Mouse (Mus musculus) liver, embryonic 16.5 days (tissue): ENCODE results near the gene Pcgf1. TPM values are rescaled to one million over a fixed set of nuclear protein-coding genes. Genes with fewer than 3 reads are reported as not detected.

Experiments
- ATAC-seq: fragments of 200-750 bp; cut with Nextera tagmentation; 2 replicates; pipeline ENCODE4 v1.8.0; 2017; ENCODE audit warnings: low read depth, mild to moderate bottlenecking, moderate number of reproducible peaks, moderate library complexity
- H3K27ac ChIP-seq: fragments of 300-500 bp; sonication (generic); 2 replicates; pipeline ENCODE4 v1.5.1; 2014; ENCODE audit warnings: mild to moderate bottlenecking, low read length
- H3K27me3 ChIP-seq: fragments of 300-500 bp; sonication (generic); 2 replicates; pipeline ENCODE4 v1.6.1; 2014; ENCODE audit warnings: low read depth, low read length, mixed read lengths; ENCODE audit not compliant: control insufficient read depth, insufficient read depth
- H3K36me3 ChIP-seq: fragments of 300-500 bp; sonication (generic); 2 replicates; pipeline ENCODE4 v1.6.1; 2014; ENCODE audit warnings: mild to moderate bottlenecking; ENCODE audit not compliant: control insufficient read depth, insufficient read depth
- H3K4me1 ChIP-seq: fragments of 300-500 bp; sonication (generic); 2 replicates; pipeline ENCODE4 v1.6.1; 2014; ENCODE audit warnings: low read depth, low read length, mixed read lengths; ENCODE audit not compliant: control insufficient read depth
- H3K4me2 ChIP-seq: fragments of 300-500 bp; sonication (generic); 2 replicates; pipeline ENCODE4 v1.6.1; 2014; ENCODE audit warnings: low read depth, low read length, mixed read lengths
- H3K4me3 ChIP-seq: fragments of 300-500 bp; sonication (generic); 2 replicates; pipeline ENCODE4 v1.5.1; 2014; ENCODE audit warnings: low read depth, mild to moderate bottlenecking, low read length
- H3K9ac ChIP-seq: fragments of 300-500 bp; sonication (generic); 2 replicates; pipeline ENCODE4 v1.6.1; 2014; ENCODE audit warnings: low read depth, low read length
- H3K9me3 ChIP-seq: fragments of 300-500 bp; sonication (generic); replicated peaks from 2 replicates; pipeline ENCODE4 v1.6.1; 2016; ENCODE audit warnings: low read length; ENCODE audit not compliant: control insufficient read depth
- WGBS: fragments of 180-500 bp; shearing (Covaris S2); extraction: QIAGEN DNeasy Blood & Tissue Kit; methylation state at CpG from one replicate; pipeline ENCODE4 v1.1.7; 2014; ENCODE audit not compliant: insufficient replicate concordance; 5-methylcytosine and 5-hydroxymethylcytosine counted together
- polyA plus RNA-seq: library from polyadenylated mRNA; unstranded; fragments of >200 nt; fragmentation: Nextera tagmentation; extraction: Ambion mirVana; gene quantifications from 2 replicates; pipeline ENCODE4 v1.2.1, GENCODE M21; 2015

Gene Pcgf1
- polyA plus RNA-seq, 1 experiment from 2014 or later: 15.6 TPM

DNA sequence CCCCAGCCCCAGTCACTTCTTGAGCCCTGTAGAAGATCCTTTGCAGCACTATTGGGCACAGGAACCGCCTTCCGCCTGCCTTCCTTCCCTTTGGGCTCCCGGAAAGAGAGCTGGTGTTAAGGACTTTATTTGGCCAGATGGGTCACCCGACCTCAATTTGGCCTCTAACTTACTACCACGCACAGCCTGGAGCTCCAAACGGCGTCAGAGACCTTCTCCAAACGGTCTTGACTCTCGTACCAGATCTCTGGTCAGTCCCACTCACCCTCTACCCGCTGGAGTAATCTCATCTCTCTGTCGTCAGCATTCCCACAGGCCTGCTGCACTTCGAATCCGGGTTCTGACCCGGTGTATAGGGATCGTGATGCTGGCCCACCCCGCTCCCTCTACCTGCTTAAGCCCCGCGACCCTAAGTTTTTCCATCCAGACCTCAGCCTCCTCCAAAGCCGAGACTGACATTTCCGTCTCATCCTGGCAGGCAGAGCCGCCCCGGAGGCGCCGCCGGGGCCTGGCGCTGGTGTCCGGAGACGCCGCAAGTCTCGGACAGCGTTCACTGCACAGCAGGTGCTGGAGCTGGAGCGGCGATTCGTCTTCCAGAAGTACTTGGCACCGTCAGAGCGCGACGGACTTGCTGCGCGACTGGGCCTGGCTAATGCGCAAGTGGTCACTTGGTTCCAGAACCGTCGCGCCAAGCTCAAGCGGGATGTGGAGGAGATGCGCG lies 9.7 kb downstream of the Pcgf1 start:
- peak overlapping the region; percentile 10 for H3K4me3 ChIP-seq
- WGBS: 3% methylated on average over 47 of the region's 47 CpGs
- H3K36me3 ChIP-seq: no peaks in the 10 kb centered on the region
- H3K27me3 ChIP-seq: peaks cover 79% of the 10 kb centered on the region
- no peak overlapping the region for H3K27ac ChIP-seq
- H3K4me1 ChIP-seq: no peaks in the 10 kb centered on the region; the same call in 1 of the 2 replicates
- H3K9ac ChIP-seq: no peak overlapping the region
- no peak for ATAC-seq
- H3K9me3 ChIP-seq: no peaks in the 10 kb centered on the region
- H3K4me2 ChIP-seq: peak overlapping the region; percentile 28

- 20% methylated on average over 9 of the region's 9 CpGs for WGBS
- peak overlapping the region; percentile 10; the same call in 1 of the 2 replicates for H3K4me3 ChIP-seq
- 0 out of 2 replicates have a peak overlapping the region, but pooled peaks have one; percentile 28 for H3K4me2 ChIP-seq
- no peak for ATAC-seq
- H3K27ac ChIP-seq: no peak overlapping the region
- no peaks in the 10 kb centered on the region; the same call in 1 of the 2 replicates for H3K4me1 ChIP-seq
- H3K9ac ChIP-seq: no peak overlapping the region
- peaks cover 80% of the 10 kb centered on the region for H3K27me3 ChIP-seq
- no peaks in the 10 kb centered on the region for H3K36me3 ChIP-seq
- no peaks in the 10 kb centered on the region for H3K9me3 ChIP-seq
These were observed 10.2 kb downstream of the Pcgf1 start for GRCm38 (mm10) chr6:83087926-83088260.

GRCm38 (mm10) chr6:83092416-83093127 lies 14.9 kb downstream of the Pcgf1 start:
- no peaks in the 10 kb centered on the region for H3K36me3 ChIP-seq
- WGBS: 20% methylated on average over 6 of the region's 6 CpGs
- H3K4me1 ChIP-seq: no peaks in the 10 kb centered on the region
- no peak overlapping the region for H3K9ac ChIP-seq
- no peak overlapping the region for H3K4me3 ChIP-seq
- H3K27ac ChIP-seq: no peak overlapping the region
- 0 out of 2 replicates have a peak, but pooled peaks have one; percentile 37 for ATAC-seq
- H3K27me3 ChIP-seq: peaks cover 33% of the 10 kb centered on the region
- H3K4me2 ChIP-seq: no peak overlapping the region
- H3K9me3 ChIP-seq: 0 out of 2 replicates have a peak, but pooled peaks cover 2% of the 10 kb centered on the region

- Histone ChIP-seq H3K27me3 (peaks cover 3% of the 10 kb centered on the region; the same call in 1 of the 2 replicates), H3K9me3 (0 out of 2 replicates have a peak, but pooled peaks cover 2% of the 10 kb centered on the region), H3K27ac (no peak overlapping the region), H3K9ac (no peak overlapping the region), H3K36me3 (no peaks in the 10 kb centered on the region), H3K4me3 (no peak overlapping the region), H3K4me2 (no peak overlapping the region), H3K4me1 (peaks cover 6% of the 10 kb centered on the region)
- WGBS: 45% methylated on average over 6 of the region's 6 CpGs
- ATAC-seq: no peak
These were observed 18.3 kb downstream of the Pcgf1 start for GRCm38 (mm10) chr6:83095968-83096367.

DNA sequence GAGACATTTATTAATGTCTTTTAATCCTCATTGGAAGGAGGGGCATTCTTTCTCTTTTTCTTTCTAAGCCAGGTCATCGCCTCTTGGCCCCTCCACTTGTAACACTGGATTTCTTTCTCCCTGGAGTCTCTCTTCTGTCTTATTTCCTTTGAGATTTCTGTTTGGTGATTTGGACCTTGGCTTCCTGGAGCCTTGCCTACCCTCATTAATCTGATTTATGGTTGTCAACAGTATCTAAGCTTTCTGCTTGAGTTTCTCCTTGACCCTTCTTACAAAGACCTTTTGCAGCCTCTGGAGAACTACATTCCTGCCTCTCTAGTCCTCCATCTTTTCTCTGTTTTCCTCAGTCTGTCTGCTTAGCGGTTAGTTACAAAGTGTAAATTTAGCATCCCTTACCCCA lies 20.7 kb downstream of the Pcgf1 start:
- 0 out of 2 replicates have a peak, but pooled peaks cover 2% of the 10 kb centered on the region for H3K9me3 ChIP-seq
- no peaks in the 10 kb centered on the region for H3K36me3 ChIP-seq
- no peak overlapping the region for H3K4me3 ChIP-seq
- H3K9ac ChIP-seq: no peak overlapping the region
- H3K4me2 ChIP-seq: no peak overlapping the region
- WGBS: 54% methylated on average over 2 of the region's 2 CpGs
- ATAC-seq: no peak
- no peaks in the 10 kb centered on the region; the same call in 1 of the 2 replicates for H3K27me3 ChIP-seq
- H3K4me1 ChIP-seq: peaks cover 24% of the 10 kb centered on the region
- H3K27ac ChIP-seq: no peak overlapping the region

- no peaks in the 10 kb centered on the region; the same call in 1 of the 2 replicates for H3K27me3 ChIP-seq
- H3K36me3 ChIP-seq: no peaks in the 10 kb centered on the region
- peak within 1 kb of the TSS; percentile 85 for H3K27ac ChIP-seq
- peak within 1 kb of the TSS; percentile 86 for H3K4me3 ChIP-seq
- peak; percentile 83 for ATAC-seq
- no peaks in the 10 kb centered on the region for H3K9me3 ChIP-seq
- peak within 1 kb of the TSS; percentile 100 for H3K4me2 ChIP-seq
- under 1% methylated on average over 25 of the region's 25 CpGs for WGBS
- peaks cover 24% of the 10 kb centered on the region for H3K4me1 ChIP-seq
- peak within 1 kb of the TSS; percentile 90 for H3K9ac ChIP-seq
These were observed 23.6 kb downstream of the Pcgf1 start, which contains the start of the genes Ccdc142 and Gm42688 for GRCm38 (mm10) chr6:83101316-83101687. Gene Ccdc142, plus strand, starts transcription at chr6:83101601. Gene Gm42688, plus strand, starts transcription at chr6:83101617.

DNA sequence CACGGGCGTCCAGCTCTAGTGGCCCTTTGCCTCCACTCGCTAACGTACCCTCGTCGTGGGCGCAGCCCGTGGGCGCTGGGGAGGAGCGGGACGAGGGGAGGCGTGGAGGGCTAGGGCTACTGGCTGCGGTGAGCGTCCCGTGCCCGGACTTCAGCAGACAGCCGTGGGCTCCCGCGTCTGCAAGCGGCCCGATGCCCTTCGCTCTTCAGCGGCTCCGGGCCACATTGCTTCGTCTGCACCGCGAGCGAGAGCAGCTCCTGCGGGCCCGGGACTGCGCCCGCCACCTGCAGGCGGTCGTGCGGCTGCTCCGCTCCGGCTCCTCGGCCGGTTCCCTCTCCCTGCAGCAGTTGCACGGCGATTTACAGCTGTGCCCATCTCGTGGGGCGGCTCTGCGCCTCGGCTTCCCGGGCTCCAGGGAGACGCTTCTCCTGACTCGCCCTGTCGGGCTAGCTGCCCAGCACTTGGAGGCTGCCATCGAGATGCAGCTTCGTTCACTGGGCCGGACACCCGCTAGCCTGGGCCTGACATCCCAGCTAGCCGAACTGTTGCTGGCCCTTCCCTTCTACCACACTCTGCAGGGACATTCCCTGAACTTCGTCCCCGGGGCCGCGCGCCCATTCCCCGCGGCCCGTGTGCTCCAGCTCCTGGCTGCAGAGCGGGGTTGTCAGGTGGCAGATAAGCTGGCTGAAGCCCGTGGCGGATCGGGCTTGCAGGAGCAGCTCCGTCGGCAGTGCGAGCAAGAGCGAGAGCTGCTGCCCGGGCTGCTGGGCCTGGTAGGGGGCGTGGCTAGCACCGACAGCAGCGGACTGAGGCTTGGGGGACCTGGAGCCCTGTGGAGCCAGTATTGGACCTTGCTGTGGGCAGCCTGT lies 24.3 kb downstream of the Pcgf1 start:
- Histone ChIP-seq H3K36me3 (no peaks in the 10 kb centered on the region), H3K4me1 (peaks cover 24% of the 10 kb centered on the region), H3K27ac (peak overlapping the region; percentile 85), H3K4me2 (peak overlapping the region; percentile 100), H3K4me3 (peak overlapping the region; percentile 86), H3K9me3 (no peaks in the 10 kb centered on the region), H3K27me3 (no peaks in the 10 kb centered on the region; the same call in 1 of the 2 replicates), H3K9ac (peak overlapping the region; percentile 90)
- ATAC-seq: peak; percentile 72
- WGBS: under 1% methylated on average over 68 of the region's 74 CpGs

GRCm38 (mm10) chr6:83103130-83103650 lies 25.5 kb downstream of the Pcgf1 start:
- H3K4me1 ChIP-seq: peaks cover 30% of the 10 kb centered on the region

More at GRCm38 (mm10) chr6:83103130-83103650, 25.5 kb downstream of the Pcgf1 start:
- Histone ChIP-seq H3K36me3 (no peaks in the 10 kb centered on the region), H3K27ac (no peak overlapping the region), H3K27me3 (no peaks in the 10 kb centered on the region; the same call in 1 of the 2 replicates), H3K4me3 (no peak overlapping the region), H3K9me3 (no peaks in the 10 kb centered on the region), H3K4me2 (peak overlapping the region; percentile 100), H3K9ac (peak overlapping the region; percentile 90; the same call in 1 of the 2 replicates)
- peak; percentile 41 for ATAC-seq
- WGBS: 59% methylated on average over 11 of the region's 11 CpGs
